Mouse (Mus musculus) embryonic facial prominence, embryonic 15.5 days (tissue): ENCODE measurements at regions not wholly inside any gene's neighbourhood (a gene's known extent, or its start where the extent isn't known, plus 50 kb on each side); places are given as distances from the start of the nearest gene placed in this dataset.

Experiments
- ATAC-seq: fragments of 200-750 bp; cut with Nextera tagmentation; 2 replicates; pipeline ENCODE4 v1.8.0; 2017; ENCODE audit warnings: low read depth, moderate TSS enrichment; ENCODE audit not compliant: insufficient number of reproducible peaks, low FRiP score, low TSS enrichment
- H3K27ac ChIP-seq: fragments of 300-500 bp; sonication (generic); replicated peaks from 2 replicates; pipeline ENCODE4 v1.5.1; 2015; ENCODE audit warnings: mild to moderate bottlenecking, inconsistent platforms
- H3K27me3 ChIP-seq: fragments of 300-500 bp; sonication (generic); 2 replicates; pipeline ENCODE4 v1.6.1; 2015; ENCODE audit warnings: inconsistent platforms
- H3K36me3 ChIP-seq: fragments of 300-500 bp; sonication (generic); 2 replicates; pipeline ENCODE4 v1.6.1; 2015; ENCODE audit warnings: mild to moderate bottlenecking, inconsistent platforms
- H3K4me1 ChIP-seq: fragments of 300-500 bp; sonication (generic); 2 replicates; pipeline ENCODE4 v1.6.1; 2015; ENCODE audit warnings: inconsistent platforms
- H3K4me2 ChIP-seq: fragments of 300-500 bp; sonication (generic); replicated peaks from 2 replicates; pipeline ENCODE4 v1.6.1; 2015; ENCODE audit warnings: mild to moderate bottlenecking, inconsistent platforms
- H3K4me3 ChIP-seq: fragments of 300-500 bp; sonication (generic); replicated peaks from 2 replicates; pipeline ENCODE4 v1.5.1; 2015; ENCODE audit warnings: mild to moderate bottlenecking, inconsistent platforms
- H3K9ac ChIP-seq: fragments of 300-500 bp; sonication (generic); 2 replicates; pipeline ENCODE4 v1.6.1; 2015; ENCODE audit warnings: inconsistent platforms
- H3K9me3 ChIP-seq: fragments of 300-500 bp; sonication (generic); replicated peaks from 2 replicates; pipeline ENCODE4 v1.6.1; 2016; ENCODE audit warnings: inconsistent platforms
- WGBS: fragments of 180-500 bp; shearing (Covaris S2); methylation state at CpG from one replicate; pipeline ENCODE4 v1.1.7; 2015; 5-methylcytosine and 5-hydroxymethylcytosine counted together

DNA sequence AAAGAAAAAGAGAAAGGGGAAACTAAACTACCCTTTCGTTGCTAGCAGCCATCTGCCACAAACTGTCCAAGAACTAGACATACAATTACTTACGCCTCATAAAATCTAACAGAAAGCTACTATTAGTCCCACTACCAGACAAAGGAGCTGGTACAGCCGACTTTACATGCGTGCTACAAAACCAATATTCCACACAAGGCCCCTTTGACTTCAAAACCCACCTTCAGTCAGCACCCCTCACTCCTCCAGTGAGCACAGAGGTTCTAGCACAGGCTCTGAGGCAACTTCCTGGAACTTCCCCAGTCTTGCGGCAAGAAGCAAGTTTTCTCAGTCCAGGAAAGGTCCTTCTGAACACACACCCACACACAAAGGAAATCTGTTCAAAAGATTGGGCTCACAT lies 51.6 kb upstream of the Zfp462 start:
- H3K4me3 ChIP-seq, result no peak overlapping the region
- H3K9me3 ChIP-seq, result no peaks in the 10 kb centered on the region
- no peaks in the 10 kb centered on the region for H3K4me1 ChIP-seq
- no peak overlapping the region for H3K4me2 ChIP-seq
- no peaks in the 10 kb centered on the region for H3K36me3 ChIP-seq
- no peak for ATAC-seq
- WGBS, result 83% methylated on average over 5 of the region's 5 CpGs
- H3K27me3 ChIP-seq, result no peaks in the 10 kb centered on the region
- H3K9ac ChIP-seq, result no peak overlapping the region
- no peak overlapping the region for H3K27ac ChIP-seq
